Mouse (Mus musculus): ENCODE data around the gene D730048I06Rik. TPM values are rescaled to one million over a fixed set of nuclear protein-coding genes. Genes with fewer than 3 reads are reported as not detected.

The D730048I06Rik gene
- total and polyA plus RNA-seq, 3 experiments: not detected

Other genes with a start within 250 kb of the D730048I06Rik start
- gene Ddx25, start 231.6 kb downstream of the D730048I06Rik start, total RNA-seq (2012; rRNA removed): 0.50 and 0.85 TPM in 2 replicates
- gene Ddx25, start 231.6 kb downstream of the D730048I06Rik start, total RNA-seq (2014; rRNA removed): 0.44 and 0.68 TPM in 2 replicates
- gene Ddx25, start 231.6 kb downstream of the D730048I06Rik start, polyA plus RNA-seq (2012; ENCODE audit: insufficient read length, low read depth): 0.33 and 0.46 TPM in 2 replicates
- 18.0 and 22.5 TPM in 2 replicates for gene Pus3, start 231.5 kb downstream of the D730048I06Rik start, total RNA-seq (2012; rRNA removed)
- 40.8 and 45.2 TPM in 2 replicates for gene Pus3, start 231.5 kb downstream of the D730048I06Rik start, total RNA-seq (2014; rRNA removed)
- 21.8 and 22.1 TPM in 2 replicates for gene Pus3, start 231.5 kb downstream of the D730048I06Rik start, polyA plus RNA-seq (2012; ENCODE audit: insufficient read length, low read depth)
- 0.17 and 1.0 TPM in 2 replicates for gene Pate2, start 219.8 kb downstream of the D730048I06Rik start, total RNA-seq (2012; rRNA removed)
- 0.24 and 0.59 TPM in 2 replicates for gene Pate2, start 219.8 kb downstream of the D730048I06Rik start, total RNA-seq (2014; rRNA removed)
- 0.41 and 0.68 TPM in 2 replicates for gene Pate2, start 219.8 kb downstream of the D730048I06Rik start, polyA plus RNA-seq (2012; ENCODE audit: insufficient read length, low read depth)
- 15.4 and 16.0 TPM in 2 replicates for gene Hyls1, start 219.7 kb downstream of the D730048I06Rik start, total RNA-seq (2012; rRNA removed)
- 18.9 and 21.5 TPM in 2 replicates for gene Hyls1, start 219.7 kb downstream of the D730048I06Rik start, total RNA-seq (2014; rRNA removed)
- 18.3 and 20.2 TPM in 2 replicates for gene Hyls1, start 219.7 kb downstream of the D730048I06Rik start, polyA plus RNA-seq (2012; ENCODE audit: insufficient read length, low read depth)
- gene Pate4, start 178.2 kb downstream of the D730048I06Rik start, total RNA-seq (2012; rRNA removed): not detected in 2 replicates
- gene Pate4, start 178.2 kb downstream of the D730048I06Rik start, total RNA-seq (2014; rRNA removed): not detected in 2 replicates
- gene Pate4, start 178.2 kb downstream of the D730048I06Rik start, polyA plus RNA-seq (2012; ENCODE audit: insufficient read length, low read depth): not detected in 2 replicates
- gene Pate3, start 141.9 kb downstream of the D730048I06Rik start, total RNA-seq (2012; rRNA removed): not detected in 2 replicates
- gene Pate3, start 141.9 kb downstream of the D730048I06Rik start, total RNA-seq (2014; rRNA removed): not detected in 2 replicates
- gene Pate3, start 141.9 kb downstream of the D730048I06Rik start, polyA plus RNA-seq (2012; ENCODE audit: insufficient read length, low read depth): not detected in 2 replicates
- gene Pate1, start 102.7 kb downstream of the D730048I06Rik start, total RNA-seq (2012; rRNA removed): not detected in 2 replicates
- gene Pate1, start 102.7 kb downstream of the D730048I06Rik start, total RNA-seq (2014; rRNA removed): not detected in 2 replicates
- not detected in 2 replicates for gene Pate1, start 102.7 kb downstream of the D730048I06Rik start, polyA plus RNA-seq (2012; ENCODE audit: insufficient read length, low read depth)
- not detected in 2 replicates for gene Gm17677, start 49.1 kb downstream of the D730048I06Rik start, total RNA-seq (2012; rRNA removed)
- gene Gm17677, start 49.1 kb downstream of the D730048I06Rik start, total RNA-seq (2014; rRNA removed): not detected in 2 replicates
- gene Gm17677, start 49.1 kb downstream of the D730048I06Rik start, polyA plus RNA-seq (2012; ENCODE audit: insufficient read length, low read depth): not detected in 2 replicates
- gene Gm17727, start 12.0 kb downstream of the D730048I06Rik start, total RNA-seq (2012; rRNA removed): not detected in 2 replicates
- not detected in 2 replicates for gene Gm17727, start 12.0 kb downstream of the D730048I06Rik start, total RNA-seq (2014; rRNA removed)
- not detected in 2 replicates for gene Gm17727, start 12.0 kb downstream of the D730048I06Rik start, polyA plus RNA-seq (2012; ENCODE audit: insufficient read length, low read depth)
- gene Gm27235, start within 50 bp of the D730048I06Rik start, total RNA-seq (2012; rRNA removed): not detected in 2 replicates
- not detected in 2 replicates for gene Gm27235, start within 50 bp of the D730048I06Rik start, total RNA-seq (2014; rRNA removed)
- not detected in 2 replicates for gene Gm27235, start within 50 bp of the D730048I06Rik start, polyA plus RNA-seq (2012; ENCODE audit: insufficient read length, low read depth)
- not detected in 2 replicates for gene 9230110F15Rik, start 54.0 kb upstream of the D730048I06Rik start, total RNA-seq (2012; rRNA removed)
- not detected in 2 replicates for gene 9230110F15Rik, start 54.0 kb upstream of the D730048I06Rik start, total RNA-seq (2014; rRNA removed)
- not detected in 2 replicates for gene 9230110F15Rik, start 54.0 kb upstream of the D730048I06Rik start, polyA plus RNA-seq (2012; ENCODE audit: insufficient read length, low read depth)
- gene 9230113P08Rik, start 118.3 kb upstream of the D730048I06Rik start, total RNA-seq (2012; rRNA removed): not detected in 2 replicates
- gene 9230113P08Rik, start 118.3 kb upstream of the D730048I06Rik start, total RNA-seq (2014; rRNA removed): not detected in 2 replicates
- not detected in 2 replicates for gene 9230113P08Rik, start 118.3 kb upstream of the D730048I06Rik start, polyA plus RNA-seq (2012; ENCODE audit: insufficient read length, low read depth)